Mouse (Mus musculus) kidney, adult 2 months (tissue): ENCODE measurements around the gene Cd27.
"Not testable (repeated sequence)": the region's sequence is repeated elsewhere in the genome, so short reads cannot be mapped to it uniquely, and the experiment has no call there.

Experiments
- CTCF ChIP-seq: fragments of 200-500 bp; conservative IDR thresholded peaks from 2 replicates; pipeline ENCODE4 v1.5.1; 2011; ENCODE audit warnings: low read depth, mild to moderate bottlenecking, control low read depth, low read length, moderate library complexity, mixed read lengths; ENCODE audit not compliant: insufficient read depth, insufficient read length
- POLR2A ChIP-seq: fragments of 200-500 bp; IDR thresholded peaks from one replicate; pipeline ENCODE4 v1.6.1; 2011; ENCODE audit warnings: low read depth, low read length, control low read depth

DNA sequence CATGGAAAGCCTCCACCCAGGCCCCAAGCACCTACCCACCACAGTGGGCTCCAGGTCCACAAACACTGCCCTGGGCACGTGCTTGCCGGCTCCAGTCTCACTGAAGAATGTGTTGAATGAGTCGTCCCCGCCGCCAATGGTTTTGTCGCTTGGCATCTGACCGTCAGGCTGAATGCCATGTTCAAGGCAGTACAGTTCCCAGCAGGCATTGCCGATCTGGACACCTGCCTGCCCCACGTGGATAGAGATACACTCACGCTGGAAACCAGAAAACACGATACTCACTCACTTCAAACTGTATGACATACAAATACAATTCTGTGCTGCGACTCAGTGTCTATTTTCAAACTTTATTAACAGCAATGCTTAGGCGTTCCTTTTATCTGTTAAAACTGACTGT lies 45.9 kb upstream of the Cd27 start:
- TF ChIP-seq CTCF, POLR2A: not testable (repeated sequence)
